Mouse (Mus musculus) myocyte (in vitro differentiated cells): ENCODE measurements around the gene Ahcyl2. TPM values are rescaled to one million over a fixed set of nuclear protein-coding genes. Genes with fewer than 3 reads are reported as not detected.

Experiments used
- H3K27me3 ChIP-seq: one replicate; pipeline ENCODE4 v1.6.1; 2011; ENCODE audit not compliant: control insufficient read depth, insufficient read depth, insufficient read length
- H3K36me3 ChIP-seq: one replicate; pipeline ENCODE4 v1.6.1; 2011; ENCODE audit not compliant: control insufficient read depth, insufficient read depth
- H3K4me2 ChIP-seq: one replicate; pipeline ENCODE4 v1.6.1; 2011; ENCODE audit warnings: low read depth, control low read depth
- H3K4me3 ChIP-seq: one replicate; pipeline ENCODE4 v1.5.1; 2011; ENCODE audit warnings: mild to moderate bottlenecking, control low read depth, moderate library complexity
- H3K79me2 ChIP-seq: one replicate; pipeline ENCODE4 v1.6.1; 2011; ENCODE audit not compliant: control insufficient read depth, insufficient read depth
- H3ac ChIP-seq: one replicate; pipeline ENCODE4 v1.6.1; 2011; ENCODE audit not compliant: control insufficient read depth, insufficient read length
- CEBPB ChIP-seq: IDR thresholded peaks from 2 replicates; pipeline ENCODE4 v1.6.1; 2011; ENCODE audit warnings: mild to moderate bottlenecking, moderate library complexity; ENCODE audit not compliant: poor library complexity, insufficient read depth, severe bottlenecking
- E2F4 ChIP-seq: IDR thresholded peaks from one replicate; pipeline ENCODE4 v1.6.1; 2011; ENCODE audit warnings: mild to moderate bottlenecking, control low read depth, moderate library complexity; ENCODE audit not compliant: insufficient read depth
- MAX ChIP-seq: IDR thresholded peaks from one replicate; pipeline ENCODE4 v1.6.1; 2011; ENCODE audit warnings: low read depth, mild to moderate bottlenecking, control low read depth
- MYOD1 ChIP-seq, 3 experiments: IDR thresholded peaks; one replicate each; pipeline ENCODE4 v1.6.1; 2011; ENCODE audit warnings: control low read depth in 2 of 3, low read depth in 2 of 3, mild to moderate bottlenecking in 2 of 3, moderate library complexity in 1 of 3; ENCODE audit not compliant: insufficient read length in 2 of 3, control insufficient read depth in 1 of 3
- MYOG ChIP-seq, 3 experiments: IDR thresholded peaks; one replicate each; pipeline ENCODE4 v1.6.1; 2011; ENCODE audit warnings: control low read depth in 2 of 3, low read depth in 2 of 3, mild to moderate bottlenecking in 2 of 3; ENCODE audit not compliant: insufficient read length in 2 of 3, control insufficient read depth in 1 of 3, insufficient read depth in 1 of 3
- POLR2A ChIP-seq: IDR thresholded peaks from one replicate; pipeline ENCODE4 v1.6.1; 2011; ENCODE audit warnings: low read depth, mild to moderate bottlenecking, control low read depth, moderate library complexity; ENCODE audit not compliant: insufficient read length
- POLR2AphosphoS2 ChIP-seq: IDR thresholded peaks from one replicate; pipeline ENCODE4 v1.6.1; 2011; ENCODE audit warnings: low read depth, control low read depth; ENCODE audit not compliant: insufficient read length
- REST ChIP-seq: IDR thresholded peaks from one replicate; pipeline ENCODE4 v1.6.1; 2011; ENCODE audit warnings: mild to moderate bottlenecking, control low read depth, moderate library complexity; ENCODE audit not compliant: insufficient read depth, insufficient read length
- SRF ChIP-seq: IDR thresholded peaks from one replicate; pipeline ENCODE4 v1.6.1; 2011; ENCODE audit warnings: low read depth; ENCODE audit not compliant: control insufficient read depth, insufficient read length
- TCF12 ChIP-seq: IDR thresholded peaks from one replicate; pipeline ENCODE4 v1.6.1; 2011; ENCODE audit warnings: mild to moderate bottlenecking, control low read depth; ENCODE audit not compliant: poor library complexity, insufficient read depth, severe bottlenecking
- TCF3 ChIP-seq: IDR thresholded peaks from one replicate; pipeline ENCODE4 v1.6.1; 2011; ENCODE audit warnings: low read depth, control low read depth; ENCODE audit not compliant: insufficient read length
- USF1 ChIP-seq: IDR thresholded peaks from one replicate; pipeline ENCODE4 v1.6.1; 2011; ENCODE audit warnings: low read depth, mild to moderate bottlenecking, control low read depth, moderate library complexity
- polyA plus RNA-seq: library from polyadenylated mRNA; unstranded; fragments of >200 nt; fragmentation: generic; extraction: Trizol; gene quantifications from one replicate; pipeline ENCODE4 v1.2.1, GENCODE M21; 2012; ENCODE audit warnings: missing spikeins

The Ahcyl2 gene
- polyA plus RNA-seq, 1 experiment: 10.1 TPM

DNA sequence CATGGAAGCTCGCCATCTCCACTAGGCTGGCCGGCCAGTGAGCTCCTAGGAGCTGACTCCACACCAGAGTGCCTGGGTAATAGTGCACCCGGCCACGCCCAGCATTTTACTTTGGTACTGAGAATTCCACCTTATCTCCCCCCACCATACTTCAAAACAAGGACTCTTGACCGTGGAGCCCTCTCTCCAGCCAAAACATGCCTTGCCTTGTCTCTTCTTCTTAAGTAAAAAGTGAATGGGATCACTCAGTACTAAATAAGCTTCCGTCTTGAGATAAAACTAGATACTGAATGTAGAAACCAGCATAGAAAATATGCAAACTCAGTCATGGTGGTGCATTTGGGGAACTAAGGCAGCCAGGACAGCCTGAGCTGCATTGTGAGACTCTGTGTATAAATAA, 90.8 kb downstream of the Ahcyl2 start:
- Histone ChIP-seq H3K4me2 (no peak overlapping the region), H3K79me2 (no peaks in the 10 kb centered on the region), H3K4me3 (no peak overlapping the region), H3K36me3 (no peaks in the 10 kb centered on the region), H3ac (no peak overlapping the region), H3K27me3 (no peaks in the 10 kb centered on the region)
- no peak for TF ChIP-seq POLR2A
- no peak for TF ChIP-seq REST
- no peak for TF ChIP-seq MAX
- no peak for TF ChIP-seq E2F4
- TF ChIP-seq SRF: no peak

GRCm38 (mm10) chr6:29859344-29859743, 91.5 kb downstream of the Ahcyl2 start:
- H3K4me2 ChIP-seq: no peak overlapping the region
- no peak overlapping the region for H3ac ChIP-seq
- TF ChIP-seq TCF3 (no peak), MAX (no peak)
- H3K36me3 ChIP-seq: no peaks in the 10 kb centered on the region
- H3K4me3 ChIP-seq: no peak overlapping the region
- H3K79me2 ChIP-seq: no peaks in the 10 kb centered on the region
- H3K27me3 ChIP-seq: no peaks in the 10 kb centered on the region

DNA sequence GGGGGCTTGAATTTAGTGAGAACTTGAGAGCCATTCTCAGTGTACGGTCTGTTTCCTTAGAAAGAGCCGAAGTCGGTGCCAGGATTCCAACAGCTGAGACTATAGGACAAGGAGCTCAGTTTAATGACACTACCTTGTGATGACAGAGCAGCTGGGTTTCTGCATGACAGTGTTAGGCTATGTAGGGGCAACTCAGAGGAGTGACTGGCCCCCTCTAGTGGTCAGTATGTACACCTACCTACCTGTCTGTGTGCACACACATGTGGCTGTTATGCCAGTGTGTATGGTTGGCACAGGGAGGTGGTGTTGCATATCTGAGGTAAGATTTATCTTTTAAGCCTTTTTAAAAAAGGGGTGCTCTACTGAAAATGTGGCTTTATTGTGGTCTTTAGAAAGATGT, 92.4 kb downstream of the Ahcyl2 start:
- Histone ChIP-seq H3ac (no peak overlapping the region), H3K27me3 (no peaks in the 10 kb centered on the region), H3K4me3 (no peak overlapping the region), H3K4me2 (no peak overlapping the region), H3K79me2 (no peaks in the 10 kb centered on the region), H3K36me3 (no peaks in the 10 kb centered on the region)
- TF ChIP-seq MYOG (IDR thresholded peaks at IDR 0.05; ENCODE audit: control insufficient read depth in 1 of 3, insufficient read depth in 1 of 3, insufficient read length in 2 of 3, low read depth in 2 of 3) (no peak), CEBPB (no peak), USF1 (no peak), E2F4 (no peak), TCF3 (no peak), POLR2A (no peak), TCF12 (no peak), MYOD1 (IDR thresholded peaks at IDR 0.05; ENCODE audit: control insufficient read depth in 1 of 3, insufficient read length in 2 of 3, low read depth in 2 of 3) (no peak), SRF (no peak), POLR2AphosphoS2 (no peak), REST (no peak), MAX (no peak)

DNA sequence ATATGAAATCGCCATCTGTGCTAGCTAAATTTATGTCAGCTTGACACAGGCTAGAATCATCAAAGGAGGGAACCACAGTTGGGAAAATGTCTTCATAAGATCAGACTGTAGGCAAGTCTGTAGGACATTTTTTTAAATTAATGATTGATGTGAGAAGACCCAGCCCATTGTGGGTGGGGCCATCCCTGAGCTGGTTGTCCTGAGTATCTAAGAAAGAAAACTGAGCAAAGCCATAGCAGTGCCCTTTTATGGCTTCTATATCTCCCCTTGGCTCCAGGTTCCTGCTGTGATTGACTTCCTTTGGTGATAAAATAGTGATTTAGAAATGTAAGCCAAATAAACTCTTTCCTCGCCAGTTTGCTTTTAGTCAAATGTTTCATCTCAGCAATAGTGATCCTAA, 97.1 kb downstream of the Ahcyl2 start:
- Histone ChIP-seq H3ac (no peak overlapping the region), H3K4me2 (no peak overlapping the region), H3K36me3 (no peaks in the 10 kb centered on the region), H3K79me2 (no peaks in the 10 kb centered on the region), H3K27me3 (no peaks in the 10 kb centered on the region), H3K4me3 (no peak overlapping the region)
- no peak for TF ChIP-seq TCF12
- TF ChIP-seq USF1: no peak
- TF ChIP-seq MYOG (IDR thresholded peaks at IDR 0.05; ENCODE audit: control insufficient read depth in 1 of 3, insufficient read depth in 1 of 3, insufficient read length in 2 of 3, low read depth in 2 of 3): no peak
- TF ChIP-seq CEBPB: no peak
- no peak for TF ChIP-seq REST
- no peak for TF ChIP-seq POLR2AphosphoS2
- no peak for TF ChIP-seq E2F4
- TF ChIP-seq SRF: no peak
- TF ChIP-seq POLR2A: no peak
- TF ChIP-seq MYOD1 (IDR thresholded peaks at IDR 0.05; ENCODE audit: control insufficient read depth in 1 of 3, insufficient read length in 2 of 3, low read depth in 2 of 3): no peak
- TF ChIP-seq TCF3: no peak
- TF ChIP-seq MAX: no peak

GRCm38 (mm10) chr6:29866935-29867724, 99.3 kb downstream of the Ahcyl2 start:
- H3K27me3 ChIP-seq: no peaks in the 10 kb centered on the region
- no peak overlapping the region for H3K4me2 ChIP-seq
- TF ChIP-seq POLR2AphosphoS2 (no peak), E2F4 (no peak)
- H3K4me3 ChIP-seq: no peak overlapping the region
- no peak overlapping the region for H3ac ChIP-seq
- H3K36me3 ChIP-seq: no peaks in the 10 kb centered on the region
- H3K79me2 ChIP-seq: no peaks in the 10 kb centered on the region
